Mouse (Mus musculus) MEL (cell line): ENCODE results near the gene Slc44a3.

ENCODE experiments used
- CTCF ChIP-seq, 3 experiments: IDR thresholded peaks in 2 of 3; conservative IDR thresholded peaks in 1 of 3; 2 replicates each; pipeline ENCODE4 v1.5.1; 2011 to 2012; ENCODE audit warnings: low read length in 3 of 3, low read depth in 2 of 3, mild to moderate bottlenecking in 2 of 3, improper control_type of control experiment in 1 of 3, inconsistent platforms in 1 of 3, mixed read lengths in 1 of 3, moderate library complexity in 1 of 3; ENCODE audit not compliant: control insufficient read depth in 1 of 3, insufficient read depth in 1 of 3, poor library complexity in 1 of 3, severe bottlenecking in 1 of 3
- EP300 ChIP-seq, 2 experiments: IDR thresholded peaks; 2 replicates each; pipeline ENCODE4 v1.6.1; 2011; ENCODE audit warnings: improper control_type of control experiment in 2 of 2, low read length in 2 of 2, low read depth in 1 of 2, mild to moderate bottlenecking in 1 of 2
- HCFC1 ChIP-seq: IDR thresholded peaks from 2 replicates; pipeline ENCODE4 v1.6.1; 2012; ENCODE audit warnings: low read depth, mild to moderate bottlenecking, inconsistent platforms, low read length, improper control_type of control experiment, moderate library complexity
- MAX ChIP-seq: IDR thresholded peaks from 2 replicates; pipeline ENCODE4 v1.6.1; 2011; ENCODE audit warnings: low read length, improper control_type of control experiment
- MXI1 ChIP-seq: IDR thresholded peaks from 2 replicates; pipeline ENCODE4 v1.6.1; 2011; ENCODE audit warnings: mild to moderate bottlenecking, low read depth, low read length, improper control_type of control experiment
- MYB ChIP-seq: IDR thresholded peaks from 2 replicates; pipeline ENCODE4 v1.6.1; 2011; ENCODE audit warnings: mild to moderate bottlenecking, low read depth, low read length, improper control_type of control experiment
- NRF1 ChIP-seq: IDR thresholded peaks from 2 replicates; pipeline ENCODE4 v1.6.1; 2014; ENCODE audit warnings: low read depth, mild to moderate bottlenecking, inconsistent platforms, low read length, improper control_type of control experiment, moderate library complexity; ENCODE audit not compliant: poor library complexity, insufficient read depth, severe bottlenecking
- POLR2A ChIP-seq, 2 experiments: IDR thresholded peaks; 2 replicates each; pipeline ENCODE4 v1.6.1; 2011 to 2012; ENCODE audit warnings: low read length in 2 of 2, mild to moderate bottlenecking in 2 of 2, control low read depth in 1 of 2, improper control_type of control experiment in 1 of 2, low read depth in 1 of 2, moderate library complexity in 1 of 2; ENCODE audit not compliant: control insufficient read depth in 1 of 2, insufficient read depth in 1 of 2, poor library complexity in 1 of 2
- POLR2AphosphoS5 ChIP-seq: IDR thresholded peaks from 2 replicates; pipeline ENCODE4 v1.6.1; 2012; ENCODE audit warnings: low read depth, borderline replicate concordance, mild to moderate bottlenecking, inconsistent platforms, low read length, moderate library complexity, mixed read lengths
- RCOR1 ChIP-seq: IDR thresholded peaks from 2 replicates; pipeline ENCODE4 v1.6.1; 2012; ENCODE audit warnings: low read depth, mild to moderate bottlenecking, inconsistent platforms, low read length, improper control_type of control experiment
- UBTF ChIP-seq: IDR thresholded peaks from 2 replicates; pipeline ENCODE4 v1.6.1; 2012; ENCODE audit warnings: low read depth, mild to moderate bottlenecking, inconsistent platforms, low read length, improper control_type of control experiment, moderate library complexity, borderline replicate concordance; ENCODE audit not compliant: insufficient read depth
- ZC3H11A ChIP-seq: IDR thresholded peaks from 2 replicates; pipeline ENCODE4 v1.6.1; 2012; ENCODE audit warnings: low read depth, mild to moderate bottlenecking, inconsistent platforms, low read length, improper control_type of control experiment

GRCm38 (mm10) chr3:121509141-121509540, 23.1 kb downstream of the Slc44a3 start:
- no peak for TF ChIP-seq POLR2A (IDR thresholded peaks at IDR 0.05; ENCODE audit: control insufficient read depth in 1 of 2, insufficient read depth in 1 of 2, low read depth in 1 of 2, low read length in 2 of 2, poor library complexity in 1 of 2)
- no peak for TF ChIP-seq CTCF (IDR thresholded peaks at IDR 0.05 in 2 of 3, conservative IDR thresholded peaks at IDR 0.05 in 1 of 3; ENCODE audit: control insufficient read depth in 1 of 3, insufficient read depth in 1 of 3, low read depth in 2 of 3, low read length in 3 of 3, poor library complexity in 1 of 3, severe bottlenecking in 1 of 3)
- no peak for TF ChIP-seq ZC3H11A
- no peak for TF ChIP-seq MXI1
- no peak for TF ChIP-seq RCOR1
- no peak for TF ChIP-seq POLR2AphosphoS5
- no peak for TF ChIP-seq MYB
- no peak for TF ChIP-seq HCFC1
- no peak for TF ChIP-seq NRF1
- no peak for TF ChIP-seq UBTF
- no peak for TF ChIP-seq EP300 (IDR thresholded peaks at IDR 0.05; ENCODE audit: low read depth in 1 of 2, low read length in 2 of 2)
- no peak for TF ChIP-seq MAX
